Mouse (Mus musculus) cerebellum, adult 2 months (tissue): Measurements from ENCODE around the gene Polr3b. TPM values are rescaled to one million over a fixed set of nuclear protein-coding genes. Genes with fewer than 3 reads are reported as not detected.

Experiments
- DNase-seq, 2 experiments: peaks; one replicate each; pipeline ENCODE4 v3.0.0; 2021
- H3K27ac ChIP-seq: fragments of 200-500 bp; 2 replicates; pipeline ENCODE4 v1.5.1; 2012; ENCODE audit warnings: low read length, control low read depth, inconsistent platforms; ENCODE audit not compliant: insufficient read depth
- H3K27me3 ChIP-seq: fragments of 200-500 bp; 2 replicates; pipeline ENCODE4 v1.6.1; 2012; ENCODE audit warnings: inconsistent platforms, mild to moderate bottlenecking, low read length, moderate library complexity; ENCODE audit not compliant: control insufficient read depth, insufficient read depth
- H3K4me1 ChIP-seq: fragments of 200-500 bp; 2 replicates; pipeline ENCODE4 v1.6.1; 2011; ENCODE audit warnings: low read length; ENCODE audit not compliant: control insufficient read depth, insufficient read depth
- H3K4me3 ChIP-seq: fragments of 200-500 bp; replicated peaks from 2 replicates; pipeline ENCODE3; 2011; ENCODE audit warnings: mild to moderate bottlenecking, low read depth, low read length, control low read depth; ENCODE audit not compliant: insufficient read depth
- CTCF ChIP-seq: fragments of 200-500 bp; IDR thresholded peaks from 2 replicates; pipeline ENCODE4 v1.5.1; 2011; ENCODE audit warnings: low read depth, mild to moderate bottlenecking, control low read depth, low read length, moderate library complexity, borderline replicate concordance; ENCODE audit not compliant: insufficient read depth
- POLR2A ChIP-seq: fragments of 200-500 bp; IDR thresholded peaks from 2 replicates; pipeline ENCODE4 v1.6.1; 2011; ENCODE audit warnings: low read length, control low read depth, borderline replicate concordance; ENCODE audit not compliant: insufficient read depth
- WGBS: fragments of 180-500 bp; shearing (Covaris S2); methylation state at CpG from one replicate; pipeline ENCODE4 v1.1.7; 2018; 5-methylcytosine and 5-hydroxymethylcytosine counted together
- polyA plus RNA-seq: library from polyadenylated mRNA; depleted of rRNA; stranded (reverse); fragments of >200 nt; gene quantifications from 2 replicates; pipeline ENCODE4 v1.2.3, GENCODE M21; 2012

The Polr3b gene
- polyA plus RNA-seq, 1 experiment = 9.7 TPM

- no peak for DNase-seq
- H3K4me3 ChIP-seq = no peak overlapping the region
- TF ChIP-seq POLR2A = no peak
- TF ChIP-seq CTCF = no peak
- H3K27ac ChIP-seq = no peak overlapping the region
- H3K4me1 ChIP-seq = peaks cover 13% of the 10 kb centered on the region; the same call in 1 of the 2 replicates
- 78% methylated on average over 8 of the region's 8 CpGs for WGBS
- H3K27me3 ChIP-seq = no peaks in the 10 kb centered on the region
Observed at GRCm38 (mm10) chr10:84581191-84581590, 40.9 kb upstream of the Polr3b start.

- peaks cover 13% of the 10 kb centered on the region; the same call in 1 of the 2 replicates for H3K4me1 ChIP-seq
- no peaks in the 10 kb centered on the region for H3K27me3 ChIP-seq
- no peak overlapping the region for H3K4me3 ChIP-seq
- DNase-seq = no peak
- H3K27ac ChIP-seq = no peak overlapping the region
- TF ChIP-seq CTCF (no peak), POLR2A (no peak)
- 65% methylated on average over 7 of the region's 7 CpGs for WGBS
Observed at GRCm38 (mm10) chr10:84582236-84582635, 39.9 kb upstream of the Polr3b start.

GRCm38 (mm10) chr10:84584451-84585293, 37.4 kb upstream of the Polr3b start:
- TF ChIP-seq CTCF = no peak
- 76% methylated on average over 11 of the region's 11 CpGs for WGBS

GRCm38 (mm10) chr10:84585294-84585650, 36.8 kb upstream of the Polr3b start:
- Histone ChIP-seq H3K4me1 (peaks cover 7% of the 10 kb centered on the region; the same call in 1 of the 2 replicates), H3K4me3 (no peak overlapping the region), H3K27me3 (no peaks in the 10 kb centered on the region), H3K27ac (no peak overlapping the region)
- DNase-seq = no peak
- TF ChIP-seq POLR2A = no peak
- WGBS = 91% methylated on average over 2 of the region's 2 CpGs

More at GRCm38 (mm10) chr10:84584451-84585293, 37.4 kb upstream of the Polr3b start:
- DNase-seq = no peak
- no peak overlapping the region for H3K27ac ChIP-seq
- no peak overlapping the region for H3K4me3 ChIP-seq
- H3K27me3 ChIP-seq = no peaks in the 10 kb centered on the region
- peaks cover 7% of the 10 kb centered on the region; the same call in 1 of the 2 replicates for H3K4me1 ChIP-seq

GRCm38 (mm10) chr10:84590956-84591355, 31.1 kb upstream of the Polr3b start:
- Histone ChIP-seq H3K27me3 (no peaks in the 10 kb centered on the region), H3K4me1 (no peaks in the 10 kb centered on the region; the same call in 1 of the 2 replicates), H3K4me3 (no peak overlapping the region), H3K27ac (no peak overlapping the region)
- no peak for DNase-seq
- no peak for TF ChIP-seq POLR2A
- TF ChIP-seq CTCF = no peak
- WGBS = 53% methylated on average over 14 of the region's 14 CpGs

GRCm38 (mm10) chr10:84591640-84592148, 30.4 kb upstream of the Polr3b start:
- 85% methylated on average over 2 of the region's 2 CpGs for WGBS
- no peak overlapping the region for H3K27ac ChIP-seq
- no peaks in the 10 kb centered on the region for H3K27me3 ChIP-seq
- no peak for DNase-seq
- H3K4me1 ChIP-seq = peaks cover 4% of the 10 kb centered on the region; the same call in 1 of the 2 replicates
- no peak overlapping the region for H3K4me3 ChIP-seq
- TF ChIP-seq CTCF (no peak), POLR2A (no peak)

GRCm38 (mm10) chr10:84592745-84593144, 29.3 kb upstream of the Polr3b start:
- Histone ChIP-seq H3K27me3 (no peaks in the 10 kb centered on the region), H3K4me3 (no peak overlapping the region), H3K4me1 (peaks cover 11% of the 10 kb centered on the region; the same call in 1 of the 2 replicates), H3K27ac (no peak overlapping the region)
- no peak for DNase-seq
- WGBS = 39% methylated on average over 3 of the region's 3 CpGs
- TF ChIP-seq POLR2A = no peak
- no peak for TF ChIP-seq CTCF
